Mouse (Mus musculus): Measurements from ENCODE around the gene Gm12117. TPM values are rescaled to one million over a fixed set of nuclear protein-coding genes. Genes with fewer than 3 reads are reported as not detected.
A peak's percentile ranks its signal among the peaks of the same experiment; 100 is the strongest.

Gm12117 gene
- not detected in 2 replicates for total RNA-seq (2021)
- long read RNA-seq, experiment 1: 0 reads
- long read RNA-seq, experiment 2: 0 reads

GRCm38 (mm10) chr11:33276637-33277036 is at the start of gene Gm12117:
Gene Gm12117 (minus strand): TSS chr11:33276737.
- DNase-seq: no peak

DNA sequence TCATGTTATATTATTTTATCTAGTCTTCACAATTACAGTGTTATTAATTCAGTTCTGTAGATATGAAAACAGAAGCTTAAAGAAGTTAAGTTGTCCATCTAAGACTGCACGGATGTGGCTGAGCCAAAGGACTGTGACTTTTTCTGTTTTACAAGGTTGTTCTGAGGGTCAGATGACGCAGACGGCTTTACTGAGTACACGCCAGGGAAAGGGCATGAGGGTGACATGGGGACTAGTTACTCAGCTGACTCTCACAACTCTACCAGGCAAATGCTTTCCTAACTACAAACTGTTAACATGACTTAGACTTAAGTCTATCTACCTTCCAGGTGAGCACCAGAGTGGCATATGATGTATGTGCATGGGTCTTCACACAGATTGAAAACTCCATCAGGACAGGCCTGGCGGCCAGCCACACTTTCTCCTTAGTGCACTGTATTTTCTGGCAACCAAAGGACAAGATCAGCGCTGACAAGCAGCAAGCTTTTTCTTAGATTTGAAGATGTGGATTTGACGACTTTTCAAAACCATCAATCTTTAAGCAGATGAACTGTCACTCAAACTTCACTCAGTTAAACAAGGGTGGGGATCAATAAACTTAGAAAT is 42.6 kb upstream of the Gm12117 start:
- peak; percentile 66 for DNase-seq

DNA sequence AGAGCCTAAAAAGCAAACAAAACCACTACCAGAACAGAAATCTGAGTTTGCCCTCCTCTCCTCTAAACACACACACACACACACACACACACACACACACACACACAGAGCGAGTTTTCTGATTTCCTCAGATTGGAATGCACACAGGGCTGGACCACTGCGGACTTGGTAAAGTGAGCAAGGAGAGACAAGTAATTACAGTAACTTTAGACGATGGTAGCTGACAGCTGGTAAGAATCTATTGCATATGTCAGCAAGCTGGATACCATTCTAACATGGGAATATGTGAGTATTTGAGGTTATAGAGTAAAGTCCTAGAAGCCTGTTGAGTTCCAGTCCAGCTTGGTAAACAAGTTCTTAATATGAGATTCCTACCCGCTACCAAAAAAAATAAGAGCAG is 33.0 kb upstream of the Gm12117 start:
- DNase-seq: no peak

DNA sequence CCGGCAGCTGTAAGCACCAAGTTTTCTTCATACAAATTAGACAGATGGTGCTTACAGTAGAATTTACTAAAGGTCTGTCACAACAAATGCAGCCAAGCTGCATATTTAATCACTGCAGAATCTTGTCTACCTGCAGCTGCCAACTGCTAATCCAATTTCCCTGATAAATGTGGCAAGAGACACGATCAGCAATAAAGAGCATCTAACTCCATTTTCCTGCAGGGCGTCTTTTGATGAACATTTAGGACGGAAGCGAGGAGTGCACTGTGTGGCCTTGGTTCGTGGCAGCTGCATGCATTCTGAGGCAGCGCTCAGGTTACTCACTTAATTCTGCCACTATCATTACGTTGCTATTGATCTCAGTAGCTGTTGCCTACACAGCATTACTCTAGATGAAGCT is 24.3 kb upstream of the Gm12117 start:
- no peak for DNase-seq

DNA sequence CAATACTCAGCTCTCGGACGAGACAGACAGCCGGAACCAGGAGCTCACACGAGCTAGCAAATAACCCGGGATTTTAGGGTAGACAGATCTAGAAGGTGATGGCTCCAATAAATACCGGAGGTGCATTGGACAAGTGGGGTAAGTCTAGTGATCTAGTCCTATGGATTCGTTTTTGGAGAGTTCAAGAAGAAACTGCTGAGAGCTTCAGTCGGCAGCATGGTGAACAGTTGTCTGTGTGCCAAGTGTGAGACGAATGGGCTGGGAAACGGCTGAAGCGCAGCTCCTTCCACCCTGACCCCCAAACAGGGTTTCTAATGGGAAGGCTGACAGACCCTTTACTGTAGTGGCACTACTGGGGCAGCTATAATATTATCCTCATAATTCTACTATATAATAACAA is 22.8 kb upstream of the Gm12117 start:
- DNase-seq: no peak

GRCm38 (mm10) chr11:33297121-33297520 is 20.6 kb upstream of the Gm12117 start:
- no peak for DNase-seq

GRCm38 (mm10) chr11:33295422-33295821 is 18.9 kb upstream of the Gm12117 start:
- DNase-seq: peak; percentile 40

DNA sequence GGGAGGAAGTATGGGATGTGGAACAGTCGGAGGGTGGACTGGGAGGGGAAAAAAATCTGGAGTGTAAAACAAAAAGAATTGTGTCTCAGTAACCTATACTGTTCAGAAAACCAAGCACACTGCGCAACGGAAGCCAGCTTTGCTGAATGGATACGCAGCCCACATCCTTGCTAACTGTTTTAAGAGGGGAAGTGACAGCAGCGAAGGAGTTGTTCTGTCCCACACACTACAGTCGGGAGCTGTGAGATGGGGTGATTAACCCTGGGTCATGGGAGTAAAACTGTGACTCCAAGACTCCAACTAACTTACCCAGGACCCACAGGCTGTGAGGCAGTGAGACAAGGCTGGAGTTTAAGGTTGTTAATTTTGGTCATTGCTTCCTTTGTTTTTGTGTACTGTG is 17.5 kb upstream of the Gm12117 start:
- no peak for DNase-seq

- no peak for DNase-seq
Measured at GRCm38 (mm10) chr11:33278571-33278970, 2.0 kb upstream of the Gm12117 start.

- DNase-seq: no peak
Measured at GRCm38 (mm10) chr11:33274816-33275215, 1.7 kb downstream of the Gm12117 start.

- no peak for DNase-seq
Measured at GRCm38 (mm10) chr11:33274294-33274693, 2.2 kb downstream of the Gm12117 start.

DNA sequence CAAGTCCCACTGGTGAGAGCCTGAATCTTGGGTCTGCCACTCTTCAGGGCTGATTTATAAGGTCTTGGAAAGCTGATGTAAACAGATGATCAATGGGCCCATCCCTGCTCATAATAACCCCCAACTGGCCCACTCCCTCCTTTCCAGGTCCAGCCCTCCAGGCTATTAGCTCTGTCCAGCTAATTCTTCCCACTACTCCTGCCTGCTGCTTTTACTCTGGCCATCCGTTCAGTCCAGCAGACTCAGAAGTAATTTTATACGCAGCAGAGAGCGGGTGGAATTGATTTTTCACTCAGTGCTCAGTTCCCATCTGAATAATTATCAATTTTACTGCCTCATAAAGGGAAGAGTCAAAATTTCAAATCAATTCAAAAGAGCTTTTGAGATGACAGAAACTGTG is 36.2 kb downstream of the Gm12117 start:
- no peak for DNase-seq

GRCm38 (mm10) chr11:33234134-33234533 is 42.4 kb downstream of the Gm12117 start:
- DNase-seq: no peak

- DNase-seq: no peak
Measured at GRCm38 (mm10) chr11:33232056-33232455, 44.5 kb downstream of the Gm12117 start.

DNA sequence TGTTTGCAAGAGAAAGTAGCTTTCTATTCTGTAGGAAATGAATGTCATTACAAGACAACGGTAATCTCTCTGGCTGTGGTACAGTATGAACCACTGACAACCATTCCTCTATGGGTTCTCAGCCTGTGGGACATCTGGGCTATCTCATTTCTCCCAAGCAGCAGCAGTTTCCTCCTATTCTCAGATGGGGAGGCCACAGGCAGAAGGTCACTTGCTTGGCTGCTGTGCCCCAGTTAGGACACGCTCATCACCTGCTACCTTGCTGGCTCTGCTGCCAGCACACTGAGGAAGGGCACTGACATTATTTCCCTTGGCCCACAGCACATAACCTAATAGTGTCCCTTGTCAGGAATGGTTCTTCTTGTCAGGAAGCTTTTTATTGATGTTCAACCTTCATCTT is 48.4 kb downstream of the Gm12117 start:
- no peak for DNase-seq

GRCm38 (mm10) chr11:33226516-33226915 is 50.0 kb downstream of the Gm12117 start:
- peak; percentile 56 for DNase-seq

Other genes starting within 250 kb of the Gm12117 start
- 2.1 TPM in 2 replicates for gene Fgf18, start 129.3 kb downstream of the Gm12117 start, total RNA-seq (2021)
- gene Npm1, start 113.5 kb downstream of the Gm12117 start, total RNA-seq (2021): 351 and 422 TPM in 2 replicates
- 0.23 TPM in 1 of 2 replicates, not detected in the other for gene Tlx3, start 73.1 kb downstream of the Gm12117 start, total RNA-seq (2021)
- gene Ranbp17, start 237.0 kb upstream of the Gm12117 start, total RNA-seq (2021): 3.3 and 3.9 TPM in 2 replicates